Mouse (Mus musculus): ENCODE data around the gene Kmo.

Gene Kmo

DNA sequence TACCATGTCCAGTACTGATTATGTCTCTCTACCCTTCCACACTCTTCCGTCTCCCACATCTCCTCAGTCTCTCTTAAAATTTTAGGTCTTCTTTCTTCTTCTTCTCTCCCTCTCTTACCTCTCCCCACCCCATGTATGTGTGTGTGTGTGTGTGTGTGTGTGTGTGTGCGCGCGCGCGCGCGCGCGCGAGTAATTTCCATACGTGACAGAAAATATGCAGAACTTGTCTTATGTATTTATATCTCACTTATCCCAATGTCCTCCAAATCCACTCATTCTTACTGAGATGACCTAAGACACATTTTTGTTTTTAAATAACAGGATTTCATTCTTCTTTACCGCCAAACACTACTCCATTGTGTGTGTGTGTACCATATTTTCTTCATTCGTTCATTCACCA lies 12.3 kb downstream of the Kmo start:
- DNase-seq, result no peak

DNA sequence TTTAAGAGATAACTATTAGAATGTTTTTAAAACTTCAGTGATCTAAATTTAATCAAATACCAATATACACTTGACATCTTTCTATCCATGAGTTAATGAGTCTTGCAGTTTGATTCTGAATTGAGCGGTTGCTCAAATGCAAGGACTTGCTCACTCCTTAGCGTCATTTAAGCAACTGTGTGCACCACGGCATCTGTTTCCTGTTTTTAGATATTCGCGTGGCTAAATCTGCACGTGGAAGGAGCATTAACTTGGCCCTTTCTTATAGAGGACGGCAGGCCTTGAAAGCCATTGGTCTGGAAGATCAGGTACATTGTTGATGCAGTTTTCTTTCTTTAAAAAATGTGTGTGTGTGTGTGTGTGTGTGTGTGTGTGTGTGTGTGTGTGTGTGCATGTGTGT lies 17.5 kb downstream of the Kmo start:
- DNase-seq, result no peak

DNA sequence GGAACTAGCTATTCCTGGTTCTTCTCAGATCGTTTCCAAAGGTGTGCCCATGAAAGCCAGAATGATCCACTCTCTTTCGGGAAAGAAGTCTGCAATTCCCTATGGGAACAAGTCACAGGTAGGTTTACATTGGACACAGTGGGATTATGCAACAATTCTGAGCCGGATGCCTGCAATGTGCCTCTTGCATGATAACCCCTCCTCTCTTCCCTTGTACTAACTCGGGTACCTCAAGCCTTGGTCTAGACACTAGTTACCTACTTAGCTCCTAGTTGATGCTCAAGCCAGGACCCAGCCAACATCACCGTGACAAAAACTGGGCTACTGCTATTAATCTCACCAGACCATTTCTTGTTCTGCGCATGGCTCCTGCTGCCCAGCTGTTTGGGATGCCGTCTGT lies 18.9 kb downstream of the Kmo start:
- no peak for DNase-seq

DNA sequence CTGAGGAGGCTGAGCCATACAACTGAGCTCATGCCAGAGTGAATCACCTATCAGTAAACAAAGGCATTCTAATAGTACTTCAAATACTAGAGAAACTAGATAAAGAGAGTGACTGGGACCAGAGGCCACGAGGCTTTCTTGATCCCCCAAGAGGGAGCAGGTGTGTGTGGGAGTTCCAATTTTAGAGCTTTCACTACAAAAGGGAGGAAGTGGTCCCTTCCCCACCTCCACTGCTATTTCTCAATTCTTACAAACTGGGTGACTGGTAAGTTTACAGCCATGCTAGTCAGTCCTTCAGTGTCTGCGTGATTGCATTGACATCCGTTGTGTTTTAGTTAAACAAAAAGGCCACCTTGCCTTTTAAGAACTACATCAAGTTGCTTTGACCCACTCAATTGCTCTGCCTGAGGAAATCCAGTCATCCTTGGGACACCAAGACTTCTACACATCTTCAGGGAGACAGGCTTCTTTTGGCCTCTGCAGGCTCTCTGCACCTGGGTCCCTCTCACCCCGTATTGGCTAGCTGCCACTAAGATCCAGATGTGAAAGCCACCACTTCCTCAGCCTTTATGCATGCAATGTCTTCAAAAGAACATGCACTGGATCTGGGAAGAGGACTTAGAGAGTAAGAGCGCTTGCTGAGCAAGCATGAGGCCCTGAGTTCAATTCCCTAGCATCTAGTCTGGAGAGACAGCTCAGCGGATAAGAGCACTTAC lies 20.4 kb downstream of the Kmo start:
- DNase-seq, result no peak

DNA sequence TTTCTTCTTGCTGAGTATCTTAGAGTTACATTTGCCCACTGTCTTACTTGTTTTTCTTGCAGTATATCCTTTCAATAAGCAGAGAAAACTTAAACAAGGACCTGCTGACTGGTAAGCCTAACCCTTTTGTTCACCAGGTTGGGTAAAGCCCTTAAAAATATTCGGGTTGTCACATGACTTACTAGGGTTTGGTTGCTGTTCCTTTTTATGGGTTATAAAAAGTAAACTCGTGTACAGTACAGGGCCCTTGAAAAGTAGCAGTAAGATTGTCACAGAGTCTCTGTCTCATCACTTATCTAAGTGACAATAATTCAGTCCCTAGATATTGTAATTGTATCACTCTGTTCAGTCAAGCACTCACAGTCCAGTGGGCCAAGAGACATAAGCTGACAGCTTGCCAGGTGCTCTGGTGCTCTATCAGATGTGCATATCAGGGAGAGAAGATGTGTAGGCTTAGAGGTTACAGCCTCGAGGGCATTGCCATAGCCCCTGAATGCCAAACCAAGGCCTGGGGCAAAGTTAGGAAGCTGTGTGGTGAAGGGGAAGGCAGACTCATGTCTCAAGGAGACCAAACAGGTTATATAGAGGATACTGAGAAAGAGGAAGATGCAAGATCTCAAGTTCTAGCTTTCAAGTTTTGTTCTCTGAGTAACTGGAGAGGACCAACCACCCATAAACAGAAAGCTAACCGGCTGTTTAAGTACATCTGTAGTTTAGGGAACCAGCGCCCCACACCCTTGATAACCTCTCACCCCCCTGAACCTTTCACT lies 23.5 kb downstream of the Kmo start:
- no peak for DNase-seq

DNA sequence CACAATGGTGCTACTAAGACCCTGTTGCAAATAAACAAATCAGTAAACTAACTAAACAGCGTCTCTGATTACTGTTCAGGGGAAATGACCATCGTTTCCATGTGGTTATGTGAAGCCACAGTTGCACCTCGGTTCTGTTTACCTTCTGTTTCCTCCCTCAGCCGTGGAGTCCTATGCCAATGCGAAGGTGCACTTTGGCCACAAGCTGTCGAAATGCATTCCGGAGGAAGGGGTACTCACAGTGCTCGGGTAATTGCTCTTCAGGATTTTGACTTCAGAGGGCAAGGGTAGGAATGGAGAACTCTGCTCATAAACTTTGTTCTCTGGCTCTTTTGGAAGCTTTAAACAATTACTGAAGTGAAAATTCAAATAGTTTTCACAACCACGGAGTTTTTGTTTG lies 26.8 kb downstream of the Kmo start:
- DNase-seq, result no peak

DNA sequence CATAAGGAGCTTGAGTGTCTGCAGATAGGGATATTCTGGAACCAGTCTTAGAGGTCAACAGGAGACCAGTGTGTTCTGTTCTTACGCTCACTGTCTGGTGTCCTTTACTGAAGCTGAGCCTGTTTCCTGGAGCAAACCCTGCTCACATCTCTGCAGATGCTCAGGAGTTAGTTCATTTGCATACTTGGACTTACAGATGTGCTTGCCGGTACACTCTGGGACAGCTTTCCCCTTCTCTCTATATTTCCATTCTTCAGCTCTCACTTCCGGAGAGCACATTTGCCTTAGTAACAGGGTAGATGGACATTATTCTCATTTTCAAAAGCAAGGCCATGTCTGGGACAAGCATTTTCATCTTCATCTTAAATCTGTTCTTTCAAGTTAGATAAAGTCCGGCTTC lies 28.4 kb downstream of the Kmo start:
- DNase-seq, result no peak

DNA sequence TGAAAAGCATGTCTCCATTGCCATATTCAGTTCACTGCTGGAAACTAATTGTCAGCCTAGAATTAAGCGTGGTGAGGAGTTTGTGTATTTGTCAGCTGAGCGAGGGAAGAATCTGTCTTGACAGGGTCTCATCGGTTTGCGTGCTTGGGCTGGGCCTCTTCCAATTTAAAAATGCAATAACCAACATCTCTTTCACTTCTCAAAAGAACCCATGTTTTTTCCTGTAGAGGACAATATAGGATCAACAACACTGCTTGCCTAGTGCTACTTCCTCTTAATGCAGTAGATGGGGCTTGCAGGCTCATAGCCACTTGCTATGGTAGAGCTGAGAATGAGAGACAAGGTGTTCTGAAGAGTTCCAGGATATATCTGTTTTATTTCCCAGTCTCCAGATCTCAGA lies 39.7 kb downstream of the Kmo start:
- no peak for DNase-seq

DNA sequence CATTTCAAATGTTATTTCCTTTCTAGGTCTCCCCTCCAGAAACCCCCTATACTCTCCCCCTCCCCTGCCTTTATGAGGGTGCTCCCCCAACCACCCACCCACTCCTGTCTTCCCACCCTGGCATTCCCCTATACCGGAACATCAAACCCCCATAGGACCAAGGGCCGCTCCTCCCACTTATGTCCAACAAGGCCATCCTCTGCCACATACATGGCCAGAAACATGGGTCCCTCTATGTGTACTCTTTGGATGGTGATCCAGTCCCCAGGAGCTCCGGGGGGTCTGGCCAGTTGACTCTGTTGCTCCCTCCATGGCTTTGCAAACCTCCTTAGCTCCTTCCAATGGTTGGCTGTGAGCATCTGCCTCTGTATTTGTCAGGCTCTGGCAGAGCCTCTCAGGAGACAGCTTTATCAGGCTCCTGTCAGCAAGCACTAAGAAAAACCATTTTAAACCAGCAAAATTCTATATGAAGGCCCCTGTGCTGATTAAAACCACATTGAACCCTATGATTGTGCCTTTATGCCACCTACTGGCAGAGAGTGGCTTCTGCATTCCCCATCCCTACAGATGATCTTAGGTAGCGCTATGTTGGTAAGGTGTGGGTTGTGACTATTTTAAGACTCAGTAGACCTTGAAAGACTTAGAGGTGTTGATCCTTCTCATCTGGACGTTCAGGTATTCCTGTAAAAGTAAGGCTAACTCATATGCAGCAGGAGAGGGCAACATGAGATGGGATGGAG lies 48.7 kb downstream of the Kmo start:
- peak; percentile 32 for DNase-seq

DNA sequence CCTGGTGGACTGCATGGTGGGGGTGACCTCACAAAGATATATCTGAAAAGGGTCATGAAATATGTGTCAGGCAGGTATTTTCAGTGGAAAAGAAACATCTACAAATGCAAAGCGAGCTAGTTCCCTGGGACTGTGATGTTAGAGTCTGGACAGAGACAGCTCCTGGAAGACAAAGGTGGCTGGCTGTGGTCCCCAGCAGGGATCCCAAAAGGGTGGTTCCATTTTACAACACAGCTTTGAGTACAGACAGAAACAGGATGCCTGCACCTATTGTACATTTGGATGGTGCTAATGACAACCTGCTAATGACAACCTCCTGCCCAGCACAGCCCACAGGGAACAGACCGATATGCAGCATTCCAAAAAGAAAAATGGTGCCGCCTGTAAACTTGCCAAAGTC lies 49.3 kb downstream of the Kmo start:
- no peak for DNase-seq

DNA sequence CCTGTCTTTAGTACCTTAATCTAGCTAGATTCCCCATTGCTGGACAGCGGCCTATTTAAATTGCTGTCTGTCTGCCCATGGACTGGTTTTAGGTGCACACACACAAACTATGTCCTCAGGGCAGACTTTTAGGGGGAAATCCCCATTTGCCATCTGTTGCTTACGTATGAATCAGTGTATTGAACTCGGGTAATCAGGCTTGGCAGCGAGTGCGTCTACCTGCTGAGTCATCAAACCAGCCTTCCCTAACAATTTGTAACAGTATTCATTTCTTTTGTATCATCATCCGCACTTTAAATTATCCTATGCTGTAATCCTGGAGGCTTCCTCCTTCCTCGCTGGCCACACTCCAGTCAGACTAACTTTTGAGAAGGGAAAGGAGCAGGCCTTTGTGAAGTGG lies 49.9 kb downstream of the Kmo start:
- no peak for DNase-seq

DNA sequence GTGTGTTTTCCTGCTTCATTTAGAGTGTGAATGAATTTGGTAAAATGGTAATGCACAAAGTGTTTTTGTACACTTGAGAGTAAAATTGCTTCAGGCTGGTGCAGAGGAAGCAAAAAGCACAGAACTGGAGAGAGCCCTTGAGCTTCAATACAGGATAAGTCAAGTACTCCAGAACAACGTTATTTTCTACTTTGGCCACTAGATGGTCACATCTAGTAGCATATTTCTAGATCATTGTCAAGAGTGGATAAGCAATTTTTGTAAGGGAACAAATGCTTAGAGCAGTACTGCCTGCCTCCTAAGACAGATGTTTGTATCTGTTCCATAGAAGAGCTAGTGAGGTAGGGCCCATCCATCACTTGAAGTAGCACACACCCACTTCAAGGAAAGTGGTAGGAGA lies 51.4 kb downstream of the Kmo start:
- DNase-seq, result no peak

DNA sequence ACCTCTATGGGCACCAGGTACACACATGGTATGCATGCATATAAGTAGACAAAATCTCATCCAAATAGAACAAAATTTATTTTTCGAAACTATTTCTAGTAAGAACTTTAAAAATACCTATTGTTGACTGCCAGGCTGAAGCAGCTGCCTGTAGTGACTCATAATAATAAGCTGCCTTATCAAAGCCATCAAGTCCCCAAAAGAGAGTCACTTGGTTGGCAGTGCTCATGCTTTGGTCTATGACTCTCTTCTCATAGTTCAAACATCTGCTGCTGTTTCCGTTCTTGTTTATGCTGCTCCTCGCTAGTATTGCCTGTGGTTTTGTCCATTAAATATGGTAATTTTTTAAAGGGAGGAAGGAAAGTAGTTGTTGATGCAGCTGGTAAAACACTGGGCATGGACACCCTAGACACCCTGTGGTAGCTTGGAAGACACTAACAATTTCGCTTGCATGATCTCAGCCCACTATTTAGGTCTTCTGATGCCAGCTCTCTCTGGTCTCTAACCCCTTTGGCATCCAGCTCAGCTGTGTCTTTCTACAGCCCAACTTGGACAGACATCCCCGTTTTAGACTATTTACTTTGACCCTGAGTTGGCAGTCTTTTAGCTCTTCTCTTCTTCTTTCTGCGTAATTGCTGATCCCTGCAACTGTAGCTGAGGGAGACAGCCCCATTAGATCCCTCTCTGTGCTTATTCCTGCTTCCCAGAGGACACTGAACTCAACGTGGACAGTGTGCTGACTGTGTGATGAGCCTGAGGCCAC lies 53.6 kb downstream of the Kmo start:
- no peak for DNase-seq

DNA sequence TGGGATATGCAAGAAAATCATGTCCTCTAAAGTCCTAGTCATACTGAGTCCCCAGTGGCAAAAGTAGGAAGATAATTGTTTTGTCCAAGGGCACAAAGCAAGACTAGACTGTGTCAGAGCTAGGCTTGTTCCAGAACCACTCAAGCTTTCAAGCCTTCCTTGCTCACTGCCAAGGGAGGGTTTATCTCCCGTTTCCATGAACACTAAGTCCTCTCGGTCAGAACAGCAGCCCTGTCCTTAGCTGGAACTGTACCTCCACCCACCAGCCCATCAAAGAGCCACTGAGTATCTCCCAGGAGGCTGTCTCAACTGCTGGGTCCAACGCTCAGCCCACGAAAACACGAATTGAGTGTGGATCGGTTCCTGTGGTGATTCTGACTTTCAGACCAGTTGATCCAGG lies 54.9 kb downstream of the Kmo start:
- no peak for DNase-seq

DNA sequence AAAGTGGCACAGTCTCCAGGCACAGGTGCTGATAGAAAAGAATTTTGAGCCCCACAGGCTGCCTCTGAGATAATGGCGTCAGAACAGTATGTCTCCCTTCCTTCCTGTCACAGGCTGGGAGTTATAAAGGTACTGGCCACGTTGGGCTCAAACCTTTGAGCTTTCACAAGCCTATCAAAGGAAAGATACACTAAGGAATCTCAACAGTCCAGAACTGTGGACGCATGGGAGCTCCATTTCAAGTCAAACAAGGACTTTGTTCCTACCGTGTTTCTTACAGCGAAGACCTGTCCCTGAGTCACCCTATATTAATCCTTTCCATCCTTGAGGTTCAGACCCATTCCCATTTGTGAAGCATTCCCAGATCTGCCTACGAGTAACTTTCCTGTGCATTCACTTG lies 57.3 kb downstream of the Kmo start:
- no peak for DNase-seq

DNA sequence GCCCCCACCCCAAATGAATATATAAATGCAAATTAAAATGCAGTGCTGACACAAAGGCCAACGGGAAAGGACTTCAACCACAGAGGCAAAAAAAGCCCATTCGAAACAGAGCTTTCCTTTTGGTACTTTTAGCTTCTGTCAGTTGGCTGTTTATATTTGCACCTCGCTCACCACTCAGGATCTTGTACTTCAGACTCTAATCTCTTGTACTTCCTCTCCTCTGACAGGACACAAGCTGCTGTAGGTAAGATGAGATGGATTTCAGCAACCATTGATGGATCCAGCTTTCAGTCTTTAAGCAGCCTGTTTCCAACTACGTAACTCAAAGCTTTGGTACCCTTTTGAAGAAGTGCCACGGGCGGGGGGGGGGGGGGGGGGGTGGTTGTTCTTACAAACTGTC lies 60.8 kb downstream of the Kmo start:
- no peak for DNase-seq

DNA sequence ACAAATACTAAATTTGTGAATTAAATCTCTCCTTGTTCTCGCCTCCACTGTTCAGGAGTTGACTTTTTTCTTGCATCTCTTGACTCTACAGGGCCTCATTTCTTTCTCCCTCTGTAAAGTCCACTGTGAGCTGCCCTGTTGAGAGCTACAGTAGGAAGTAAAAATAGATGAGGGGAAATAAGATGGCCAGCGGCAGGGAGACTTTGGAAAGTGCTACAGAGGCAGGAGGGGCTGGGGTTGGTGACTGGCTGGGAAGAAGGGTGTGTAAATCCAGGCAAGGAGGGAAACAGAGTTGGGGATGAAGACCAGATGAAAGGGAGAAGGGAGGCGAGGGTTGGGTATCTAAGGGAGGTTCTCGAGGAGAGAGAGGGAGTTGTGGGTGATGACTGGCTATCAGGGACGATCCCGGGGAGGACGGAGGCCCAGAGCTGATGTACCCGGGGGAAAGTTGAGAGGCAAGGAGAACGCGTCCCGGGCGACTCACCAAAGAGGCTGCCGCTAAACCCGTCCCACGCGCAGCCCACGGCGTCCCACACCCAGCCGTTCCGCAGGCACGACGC lies 71.6 kb downstream of the Kmo start:
- no peak for DNase-seq

DNA sequence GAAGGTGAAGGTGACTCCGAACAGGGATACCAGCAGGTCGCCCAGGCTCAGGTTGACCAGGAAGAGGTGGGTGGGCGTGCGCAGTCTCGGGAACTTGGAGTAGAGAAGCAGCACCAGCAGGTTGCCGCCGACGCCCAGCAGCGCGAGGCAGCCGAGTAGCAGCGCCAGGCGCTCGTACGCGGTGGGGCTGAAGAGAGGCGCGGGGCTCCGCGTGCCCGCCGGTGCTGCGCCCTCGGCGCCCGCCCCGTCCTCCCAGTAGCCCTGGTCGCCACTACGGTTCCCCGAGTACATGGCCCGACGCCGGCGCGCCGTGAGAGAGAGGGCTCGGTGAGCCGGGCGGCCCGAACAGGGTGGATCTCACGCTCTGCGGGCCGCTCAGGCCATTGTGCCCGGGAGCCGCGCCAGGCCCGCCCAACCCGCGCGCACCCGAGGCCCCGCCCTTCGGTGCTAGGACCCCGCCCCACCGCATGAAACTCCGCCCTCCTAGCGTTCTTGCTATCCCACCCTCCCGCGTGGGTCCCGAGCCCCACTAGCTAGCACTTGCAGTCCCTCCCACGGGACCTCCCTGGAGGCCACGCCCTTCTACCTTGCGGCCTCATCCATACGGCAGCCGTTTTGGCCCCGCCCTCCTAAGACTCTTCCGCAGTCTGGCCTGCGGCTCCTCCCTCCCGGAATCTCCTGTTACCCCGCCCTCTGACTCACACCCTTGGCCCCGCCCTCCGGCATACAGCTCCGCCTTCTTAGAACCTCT lies 72.2 kb downstream of the Kmo start, which contains the start of the genes Opn3 and Chml:
TSS of gene Opn3 (minus strand) at position 531 of the 751 bp plus-strand sequence.
TSS of gene Chml (minus strand) at position 656 of the 751 bp plus-strand sequence.
- peak; percentile 96 for DNase-seq

DNA sequence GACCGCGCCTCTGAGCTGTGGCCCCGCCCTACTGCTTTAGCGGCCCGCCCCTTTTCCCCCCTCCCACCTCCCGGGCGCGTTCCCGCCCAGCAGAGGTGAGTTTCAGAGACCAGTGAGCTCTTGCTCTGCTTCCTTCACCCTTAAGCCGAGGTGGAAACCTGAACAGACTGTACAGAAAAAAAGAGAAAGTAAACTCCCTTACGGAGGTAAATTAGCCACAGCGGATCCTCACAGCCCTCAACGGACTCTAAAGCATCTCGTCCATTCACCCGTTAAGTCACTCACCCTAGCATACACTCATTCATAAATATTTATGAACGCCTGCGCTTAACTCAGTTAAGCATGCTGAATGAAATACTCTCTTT lies 72.8 kb downstream of the Kmo start:
- DNase-seq, result no peak

DNA sequence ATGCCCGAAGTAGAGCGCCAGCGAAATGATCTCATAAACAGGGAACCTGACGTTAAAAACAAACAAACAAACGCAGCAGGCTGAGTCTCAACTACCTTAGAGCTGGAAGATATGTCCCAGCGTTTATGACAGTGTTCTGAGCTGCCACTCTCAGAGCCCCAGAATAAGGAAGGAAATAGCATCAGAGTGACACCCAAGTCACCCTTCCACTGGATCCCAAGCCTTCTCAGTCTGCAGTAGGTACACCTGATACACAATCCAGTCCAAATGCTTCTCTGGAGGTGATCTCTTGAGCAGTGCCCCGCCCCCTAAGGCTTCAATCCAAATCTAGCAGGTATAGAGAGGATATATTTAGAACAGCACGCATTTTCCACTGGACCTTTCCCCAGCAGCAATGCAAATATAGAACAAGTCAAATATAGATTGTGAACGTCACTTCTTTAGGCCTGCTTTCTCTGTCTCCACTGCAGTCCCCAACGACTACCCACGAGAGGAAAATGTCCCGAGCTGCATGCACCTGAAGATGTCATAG lies 73.3 kb downstream of the Kmo start:
- no peak for DNase-seq

DNA sequence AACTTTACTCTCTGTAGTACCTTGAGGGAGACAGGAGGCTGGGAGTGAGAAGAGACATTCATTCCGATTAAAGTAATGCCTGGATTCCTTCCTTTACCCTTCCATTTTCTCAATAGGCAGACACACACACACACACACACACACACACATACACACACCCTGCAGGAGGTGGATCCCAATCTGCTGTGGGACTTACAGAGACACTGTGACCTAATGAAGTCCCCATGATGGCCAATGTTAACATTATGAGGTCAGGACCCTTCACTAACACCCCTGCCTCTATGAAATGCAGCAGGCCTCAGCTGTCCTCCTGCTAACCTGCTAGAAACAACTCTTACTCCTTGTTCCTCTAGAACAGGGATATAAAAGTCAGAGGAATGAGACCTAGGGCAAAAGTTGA lies 78.1 kb downstream of the Kmo start, which contains the start of gene Wdr64:
TSS of gene Wdr64 (plus strand) at position 301 of the 400 bp plus-strand sequence.
- no peak for DNase-seq

DNA sequence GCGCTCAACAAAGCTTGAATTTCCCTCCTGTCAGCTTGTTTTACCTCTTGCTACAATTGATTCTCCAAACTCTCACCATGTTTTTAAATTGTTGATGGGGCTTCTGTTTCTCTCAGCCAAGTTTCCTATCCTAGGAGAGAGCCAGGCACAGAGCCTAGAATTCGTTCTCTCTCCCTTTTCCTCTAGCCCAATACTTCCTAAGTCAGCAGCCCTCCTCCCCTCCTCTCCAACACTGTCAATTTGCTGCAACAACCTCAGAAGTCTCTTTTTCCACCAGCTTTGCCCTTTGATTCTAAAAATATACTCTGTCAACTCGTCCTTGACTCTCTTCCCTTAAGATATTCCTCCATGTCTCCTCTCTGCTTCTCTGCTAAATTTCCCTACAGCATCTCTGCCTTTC lies 79.2 kb downstream of the Kmo start:
- no peak for DNase-seq
